Mouse (Mus musculus) heart, embryonic 15.5 days (tissue): ENCODE measurements at regions not wholly inside any gene's neighbourhood (a gene's known extent, or its start where the extent isn't known, plus 50 kb on each side); places are given as distances from the start of the nearest gene placed in this dataset.

ENCODE experiments used
- ATAC-seq: fragments of 200-750 bp; cut with Nextera tagmentation; replicated peaks from 2 replicates; pipeline ENCODE4 v1.8.0; 2017; ENCODE audit warnings: low read depth, moderate TSS enrichment; ENCODE audit not compliant: insufficient number of reproducible peaks, insufficient read depth, low FRiP score
- H3K27ac ChIP-seq: fragments of 300-500 bp; sonication (generic); 2 replicates; pipeline ENCODE4 v1.5.1; 2015; ENCODE audit warnings: mild to moderate bottlenecking, inconsistent platforms
- H3K27me3 ChIP-seq: fragments of 300-500 bp; sonication (generic); 2 replicates; pipeline ENCODE4 v1.6.1; 2015; ENCODE audit warnings: inconsistent platforms
- H3K36me3 ChIP-seq: fragments of 300-500 bp; sonication (generic); 2 replicates; pipeline ENCODE4 v1.6.1; 2015; ENCODE audit warnings: mild to moderate bottlenecking, inconsistent platforms
- H3K4me1 ChIP-seq: fragments of 300-500 bp; sonication (generic); replicated peaks from 2 replicates; pipeline ENCODE4 v1.6.1; 2015; ENCODE audit warnings: inconsistent platforms
- H3K4me2 ChIP-seq: fragments of 300-500 bp; sonication (generic); 2 replicates; pipeline ENCODE4 v1.6.1; 2015; ENCODE audit warnings: inconsistent platforms, mild to moderate bottlenecking, moderate library complexity
- H3K4me3 ChIP-seq: fragments of 300-500 bp; sonication (generic); 2 replicates; pipeline ENCODE4 v1.5.1; 2015; ENCODE audit warnings: mild to moderate bottlenecking, inconsistent platforms
- H3K9ac ChIP-seq: fragments of 300-500 bp; sonication (generic); 2 replicates; pipeline ENCODE4 v1.6.1; 2015; ENCODE audit warnings: mild to moderate bottlenecking, inconsistent platforms
- H3K9me3 ChIP-seq: fragments of 300-500 bp; sonication (generic); replicated peaks from 2 replicates; pipeline ENCODE4 v1.6.1; 2016; ENCODE audit warnings: inconsistent platforms
- WGBS: fragments of 180-500 bp; shearing (Covaris S2); methylation state at CpG from one replicate; pipeline ENCODE4 v1.1.7; 2015; ENCODE audit warnings: mixed read lengths; 5-methylcytosine and 5-hydroxymethylcytosine counted together

DNA sequence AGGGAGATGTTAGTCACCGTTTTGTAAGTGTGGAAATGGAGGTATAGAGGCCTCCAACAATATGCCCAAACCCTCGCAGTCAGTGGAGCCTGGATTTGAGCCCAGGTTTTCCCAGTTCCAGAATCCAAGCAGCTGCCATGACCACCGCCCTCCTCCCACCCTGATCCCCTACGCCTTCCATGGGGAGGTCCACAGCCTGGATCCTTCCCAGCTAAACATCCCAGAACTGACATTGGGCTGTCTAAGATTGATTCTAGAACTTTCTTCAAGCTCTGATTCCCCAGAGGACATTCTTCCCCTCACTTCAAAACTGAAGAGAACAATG is 199.2 kb downstream of the Bcl2l11 start:
- Histone ChIP-seq H3K9ac (no peak overlapping the region), H3K4me2 (no peak overlapping the region), H3K9me3 (no peaks in the 10 kb centered on the region), H3K36me3 (no peaks in the 10 kb centered on the region), H3K27ac (peak overlapping the region; percentile 58), H3K4me1 (peaks cover 35% of the 10 kb centered on the region), H3K4me3 (no peak overlapping the region), H3K27me3 (no peaks in the 10 kb centered on the region)
- ATAC-seq: no peak; the same call in 1 of the 2 replicates
- 56% methylated on average over 4 of the region's 4 CpGs for WGBS

DNA sequence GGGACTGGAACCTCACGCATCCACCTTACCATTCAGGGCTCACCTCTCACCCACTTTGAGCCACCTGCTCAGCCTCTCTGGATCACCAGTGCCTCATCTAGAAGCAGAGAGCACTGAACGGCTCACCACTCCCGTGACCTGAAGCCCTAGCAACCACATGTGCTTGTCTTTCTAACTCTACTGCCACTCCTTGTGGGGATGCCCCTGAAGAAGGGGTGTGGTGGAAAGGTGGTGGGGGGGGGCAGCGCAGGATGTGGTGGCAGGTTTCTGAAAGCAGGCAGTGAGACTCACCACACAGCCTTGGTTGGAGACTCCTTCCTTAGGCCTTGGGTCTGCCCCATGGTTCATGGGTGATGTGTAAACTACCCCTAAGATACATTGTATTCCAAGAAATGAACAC is 199.6 kb downstream of the Bcl2l11 start:
- no peak overlapping the region for H3K27ac ChIP-seq
- H3K4me3 ChIP-seq: no peak overlapping the region
- H3K4me2 ChIP-seq: no peak overlapping the region
- H3K36me3 ChIP-seq: no peaks in the 10 kb centered on the region
- no peaks in the 10 kb centered on the region for H3K9me3 ChIP-seq
- 76% methylated on average over 4 of the region's 4 CpGs for WGBS
- peaks cover 35% of the 10 kb centered on the region for H3K4me1 ChIP-seq
- H3K9ac ChIP-seq: no peak overlapping the region
- no peak for ATAC-seq
- H3K27me3 ChIP-seq: no peaks in the 10 kb centered on the region

DNA sequence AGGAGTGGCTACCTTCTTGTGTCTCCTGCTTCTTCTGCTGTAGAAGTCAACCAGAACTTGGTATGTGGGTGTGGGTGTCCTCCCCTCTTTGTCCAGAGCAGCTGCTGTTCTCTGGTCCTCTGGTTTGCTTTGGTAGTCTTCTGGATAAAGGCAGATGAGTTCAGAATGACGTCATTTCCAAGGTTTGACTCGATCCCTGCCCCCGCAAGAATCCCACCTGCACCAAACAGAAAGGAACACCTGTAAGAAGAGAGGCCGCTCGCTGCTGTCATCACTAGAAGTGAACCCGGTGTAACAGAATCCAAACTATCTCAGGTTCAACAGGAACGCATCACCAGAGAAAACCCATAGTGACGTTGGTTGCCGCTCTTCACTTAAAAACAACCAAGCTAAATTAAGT is 205.0 kb downstream of the Bcl2l11 start:
- 82% methylated on average over 9 of the region's 9 CpGs for WGBS
- Histone ChIP-seq H3K4me3 (no peak overlapping the region), H3K36me3 (no peaks in the 10 kb centered on the region), H3K27me3 (no peaks in the 10 kb centered on the region), H3K9me3 (no peaks in the 10 kb centered on the region), H3K9ac (no peak overlapping the region), H3K4me2 (no peak overlapping the region), H3K27ac (no peak overlapping the region), H3K4me1 (peaks cover 23% of the 10 kb centered on the region)
- no peak for ATAC-seq

GRCm38 (mm10) chr2:128331275-128331674 is 205.4 kb downstream of the Bcl2l11 start:
- Histone ChIP-seq H3K4me3 (no peak overlapping the region), H3K9me3 (no peaks in the 10 kb centered on the region), H3K27ac (no peak overlapping the region), H3K9ac (no peak overlapping the region), H3K36me3 (no peaks in the 10 kb centered on the region), H3K27me3 (no peaks in the 10 kb centered on the region), H3K4me1 (peaks cover 25% of the 10 kb centered on the region), H3K4me2 (no peak overlapping the region)
- WGBS: 87% methylated on average over 10 of the region's 10 CpGs
- no peak for ATAC-seq

- H3K27ac ChIP-seq: no peak overlapping the region
- H3K4me2 ChIP-seq: no peak overlapping the region
- no peak overlapping the region for H3K4me3 ChIP-seq
- H3K27me3 ChIP-seq: no peaks in the 10 kb centered on the region
- no peaks in the 10 kb centered on the region for H3K36me3 ChIP-seq
- WGBS: 63% methylated on average over 8 of the region's 8 CpGs
- ATAC-seq: no peak
- H3K9me3 ChIP-seq: no peaks in the 10 kb centered on the region
- no peak overlapping the region for H3K9ac ChIP-seq
- peaks cover 25% of the 10 kb centered on the region for H3K4me1 ChIP-seq
Observed at GRCm38 (mm10) chr2:128331681-128332080, 205.8 kb downstream of the Bcl2l11 start.

- Histone ChIP-seq H3K4me3 (no peak overlapping the region), H3K4me1 (peaks cover 30% of the 10 kb centered on the region), H3K9me3 (no peaks in the 10 kb centered on the region), H3K36me3 (no peaks in the 10 kb centered on the region), H3K4me2 (no peak overlapping the region), H3K9ac (no peak overlapping the region), H3K27ac (peak overlapping the region; percentile 61), H3K27me3 (no peaks in the 10 kb centered on the region)
- 58% methylated on average over 10 of the region's 10 CpGs for WGBS
- ATAC-seq: no peak
Observed at GRCm38 (mm10) chr2:128333401-128334142, 207.7 kb downstream of the Bcl2l11 start.

- H3K4me2 ChIP-seq: no peak overlapping the region
- H3K9ac ChIP-seq: no peak overlapping the region
- no peaks in the 10 kb centered on the region for H3K27me3 ChIP-seq
- no peak; the same call in 1 of the 2 replicates for ATAC-seq
- H3K36me3 ChIP-seq: no peaks in the 10 kb centered on the region
- no peak overlapping the region for H3K4me3 ChIP-seq
- no peaks in the 10 kb centered on the region for H3K9me3 ChIP-seq
- H3K27ac ChIP-seq: peak overlapping the region; percentile 61
- peaks cover 35% of the 10 kb centered on the region for H3K4me1 ChIP-seq
- 50% methylated on average over 2 of the region's 2 CpGs for WGBS
Observed at GRCm38 (mm10) chr2:128334143-128334470, 208.3 kb downstream of the Bcl2l11 start.

GRCm38 (mm10) chr2:128334757-128335500 is 209.1 kb downstream of the Bcl2l11 start:
- no peak overlapping the region for H3K4me2 ChIP-seq
- WGBS: 49% methylated on average over 7 of the region's 7 CpGs
- H3K36me3 ChIP-seq: no peaks in the 10 kb centered on the region
- H3K27ac ChIP-seq: peak overlapping the region; percentile 61
- H3K4me1 ChIP-seq: peaks cover 44% of the 10 kb centered on the region
- H3K9me3 ChIP-seq: no peaks in the 10 kb centered on the region
- H3K9ac ChIP-seq: no peak overlapping the region
- H3K27me3 ChIP-seq: no peaks in the 10 kb centered on the region
- no peak for ATAC-seq
- no peak overlapping the region for H3K4me3 ChIP-seq

DNA sequence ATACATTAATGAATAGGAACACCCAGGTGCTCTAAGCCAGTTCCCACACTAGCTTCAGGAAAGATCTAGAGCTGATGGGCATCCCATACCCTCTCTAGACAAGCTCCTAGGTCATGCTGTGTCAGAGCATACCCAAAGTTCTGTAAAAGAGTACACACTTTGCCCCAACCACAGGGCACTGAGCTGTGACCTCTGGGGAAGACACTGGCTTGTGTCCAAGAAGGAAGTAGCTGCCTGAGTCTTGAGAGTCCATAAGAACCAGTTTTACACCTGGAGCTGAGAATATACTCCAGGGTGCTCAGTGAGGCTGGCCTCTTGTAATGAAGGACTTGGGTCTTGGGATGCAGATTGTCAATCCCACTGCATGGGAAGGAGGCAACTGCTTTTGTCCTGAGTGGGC is 211.4 kb downstream of the Bcl2l11 start:
- Histone ChIP-seq H3K27ac (no peak overlapping the region), H3K9ac (no peak overlapping the region), H3K9me3 (no peaks in the 10 kb centered on the region), H3K27me3 (no peaks in the 10 kb centered on the region), H3K36me3 (no peaks in the 10 kb centered on the region), H3K4me3 (no peak overlapping the region), H3K4me1 (peaks cover 58% of the 10 kb centered on the region), H3K4me2 (no peak overlapping the region)
- ATAC-seq: no peak

DNA sequence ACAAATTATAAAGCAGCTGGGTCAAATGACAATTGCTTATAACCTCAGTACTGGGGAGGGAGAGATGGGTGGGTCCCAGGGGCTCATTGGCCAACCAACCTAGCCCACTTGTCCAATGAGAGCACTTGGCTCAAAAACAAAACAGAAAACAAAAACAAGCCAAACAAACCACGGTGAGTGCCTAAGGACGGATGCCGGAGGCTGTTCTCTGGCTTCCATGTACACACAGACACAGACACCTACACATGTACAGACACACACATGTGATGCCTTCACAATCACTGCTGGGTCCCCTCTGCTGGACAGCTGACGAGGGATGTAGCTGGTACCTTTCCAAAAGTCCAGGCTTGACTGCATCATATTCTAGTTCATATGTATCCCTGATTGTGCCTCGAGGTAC is 212.0 kb downstream of the Bcl2l11 start:
- peaks cover 58% of the 10 kb centered on the region for H3K4me1 ChIP-seq

DNA sequence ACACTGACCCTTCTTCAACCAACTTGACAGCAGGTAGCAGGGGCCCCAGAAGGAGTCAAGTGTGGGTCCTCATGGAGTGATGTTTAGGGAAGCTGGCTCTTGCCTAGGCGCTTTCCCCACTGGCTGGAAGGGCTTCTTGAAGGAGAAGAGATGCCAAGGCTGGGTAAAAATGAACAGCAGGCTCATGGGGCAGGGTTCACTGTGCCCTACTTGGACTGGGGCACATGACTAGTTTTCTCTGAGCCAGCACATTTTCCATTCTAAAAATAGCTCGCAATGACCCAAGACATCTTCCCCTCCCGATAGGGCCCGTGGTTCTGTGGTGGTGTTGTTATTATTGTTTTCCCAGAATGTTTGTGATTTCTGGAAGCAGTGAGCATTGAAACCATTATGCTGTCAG is 212.6 kb downstream of the Bcl2l11 start:
- Histone ChIP-seq H3K4me3 (no peak overlapping the region), H3K36me3 (no peaks in the 10 kb centered on the region), H3K4me2 (peak overlapping the region; percentile 43; the same call in 1 of the 2 replicates), H3K4me1 (peaks cover 58% of the 10 kb centered on the region), H3K27ac (peak overlapping the region; percentile 85), H3K9me3 (no peaks in the 10 kb centered on the region), H3K9ac (no peak overlapping the region), H3K27me3 (no peaks in the 10 kb centered on the region)
- WGBS: 46% methylated on average over 4 of the region's 4 CpGs
- peak; percentile 66 for ATAC-seq

More for the DNA sequence above, 212.0 kb downstream of the Bcl2l11 start:
- Histone ChIP-seq H3K9ac (no peak overlapping the region), H3K4me2 (no peak overlapping the region), H3K36me3 (no peaks in the 10 kb centered on the region), H3K9me3 (no peaks in the 10 kb centered on the region), H3K4me3 (no peak overlapping the region), H3K27ac (no peak overlapping the region), H3K27me3 (no peaks in the 10 kb centered on the region)
- 97% methylated on average over 5 of the region's 5 CpGs for WGBS
- ATAC-seq: no peak
